Mouse (Mus musculus): ENCODE results near the gene Ifi204. TPM values are rescaled to one million over a fixed set of nuclear protein-coding genes. Genes with fewer than 3 reads are reported as not detected.
"Not testable (repeated sequence)": the region's sequence is repeated elsewhere in the genome, so short reads cannot be mapped to it uniquely, and the experiment has no call there.

The Ifi204 gene
- 1 to 10 TPM; 2.1 to 4.4 TPM for total RNA-seq (2021)

- DNase-seq, result peak; percentile 36 to 46
- intact Hi-C loops (cut with DNase I), result not testable (repeated sequence)
These were observed at the start of gene Ifi204 for GRCm38 (mm10) chr1:173766848-173767617. Gene Ifi204 (minus strand): TSS chr1:173766943.

GRCm38 (mm10) chr1:173809294-173809693 is 42.6 kb upstream of the Ifi204 start:
- not testable (repeated sequence) for DNase-seq
- intact Hi-C loops (cut with DNase I), result loop anchor here (10.0 kb wide), 1 partner anchor 136 kb away; the partner anchor contains the start of genes Ifi203 and Mndal

- peak; percentile 17 to 29 for DNase-seq
- intact Hi-C loops (cut with DNase I), result loop anchor here (5.0 to 10.0 kb wide), 2 partner anchors 70 to 142 kb away; partner anchors contain the start of genes Ifi203 and Mndal
These were observed 36.0 kb upstream of the Ifi204 start for GRCm38 (mm10) chr1:173802689-173803281.

- intact Hi-C loops (cut with DNase I), result loop anchor here (5.0 to 10.0 kb wide), 2 partner anchors 70 to 143 kb away; partner anchors contain the start of genes Ifi203 and Mndal
- not testable (repeated sequence) for DNase-seq
These were observed 35.5 kb upstream of the Ifi204 start for GRCm38 (mm10) chr1:173802207-173802606.

GRCm38 (mm10) chr1:173801791-173802190 is 35.0 kb upstream of the Ifi204 start:
- not testable (repeated sequence) for DNase-seq
- intact Hi-C loops (cut with DNase I), result loop anchor here (5.0 to 10.0 kb wide), 2 partner anchors 71 to 143 kb away; partner anchors contain the start of genes Ifi203 and Mndal

GRCm38 (mm10) chr1:173773457-173773856 is 6.7 kb upstream of the Ifi204 start:
- DNase-seq; intact Hi-C loops (cut with DNase I): not testable (repeated sequence)

GRCm38 (mm10) chr1:173760032-173760431 is 6.7 kb downstream of the Ifi204 start:
- intact Hi-C loops (cut with DNase I), result not testable (repeated sequence)

GRCm38 (mm10) chr1:173742262-173742661 is 24.5 kb downstream of the Ifi204 start:
- intact Hi-C loops (cut with DNase I), result no loop called here
- peak in 1 of 2 experiments; percentile 24 for DNase-seq

More at GRCm38 (mm10) chr1:173760032-173760431, 6.7 kb downstream of the Ifi204 start:
- not testable (repeated sequence) for DNase-seq

- intact Hi-C loops (cut with DNase I), result no loop called here
- peak; percentile 34 to 50 for DNase-seq
These were observed 25.1 kb downstream of the Ifi204 start, which contains the start of gene Ifi207 for GRCm38 (mm10) chr1:173741656-173742055. Gene Ifi207 (minus strand): TSS chr1:173741747.

- intact Hi-C loops (cut with DNase I), result no loop called here
- DNase-seq, result no peak
These were observed 26.2 kb downstream of the Ifi204 start for GRCm38 (mm10) chr1:173740537-173740936.

- intact Hi-C loops (cut with DNase I), result no loop called here
- DNase-seq, result no peak
These were observed 29.8 kb downstream of the Ifi204 start for GRCm38 (mm10) chr1:173736986-173737385.

- intact Hi-C loops (cut with DNase I); DNase-seq: not testable (repeated sequence)
These were observed 31.7 kb downstream of the Ifi204 start for GRCm38 (mm10) chr1:173735015-173735414.

GRCm38 (mm10) chr1:173733219-173733618 is 33.5 kb downstream of the Ifi204 start:
- DNase-seq, result no peak

More at GRCm38 (mm10) chr1:173733219-173733618, 33.5 kb downstream of the Ifi204 start:
- intact Hi-C loops (cut with DNase I), result no loop called here

Other genes starting within 250 kb of the Ifi204 start
- gene Ifi214, start 231.0 kb downstream of the Ifi204 start, total RNA-seq (2021), result not detected
- gene Ifi213, start 167.7 kb downstream of the Ifi204 start, total RNA-seq (2021), result 1 to 10 TPM in 1 of 2 experiments, under 1 TPM in 1; 0.28 to 1.1 TPM
- 1 to 10 TPM in 1 of 2 experiments, under 1 TPM in 1; 0.42 to 1.1 TPM for gene Ifi209, start 136.0 kb downstream of the Ifi204 start, total RNA-seq (2021)
- gene Ifi208, start 93.3 kb downstream of the Ifi204 start, total RNA-seq (2021), result under 1 TPM; 0.43 to 0.44 TPM
- 1 to 10 TPM; 4.0 to 5.1 TPM for gene Ifi207, start 25.2 kb downstream of the Ifi204 start, total RNA-seq (2021)
- gene Ifi211, start 146.1 kb upstream of the Ifi204 start, total RNA-seq (2021), result 1 to 10 TPM; 1.1 to 4.1 TPM
- 10 to 100 TPM; 13.3 to 16.8 TPM for gene Mndal, start 175.5 kb upstream of the Ifi204 start, total RNA-seq (2021)
- gene Ifi203, start 175.7 kb upstream of the Ifi204 start, total RNA-seq (2021), result 10 to 100 TPM; 10.8 to 21.2 TPM
- not detected for gene Ifi202b, start 215.8 kb upstream of the Ifi204 start, total RNA-seq (2021)

All from heart, postnatal 36 days (tissue).